Mouse (Mus musculus) heart, embryonic 10.5 days (tissue): ENCODE results near the gene Tank. TPM values are rescaled to one million over a fixed set of nuclear protein-coding genes. Genes with fewer than 3 reads are reported as not detected.

Source experiments
- DNase-seq: peaks from one replicate; pipeline ENCODE4 v3.0.0-alpha.2; 2017; ENCODE audit warnings: low spot score
- H3K27ac ChIP-seq: fragments of 300-500 bp; sonication (generic); 2 replicates; pipeline ENCODE4 v1.5.1; 2016; ENCODE audit warnings: mild to moderate bottlenecking
- H3K27me3 ChIP-seq: fragments of 300-500 bp; sonication (generic); 2 replicates; pipeline ENCODE4 v1.6.1; 2016; ENCODE audit warnings: mild to moderate bottlenecking; ENCODE audit not compliant: poor library complexity, insufficient read depth, severe bottlenecking
- H3K36me3 ChIP-seq: fragments of 300-500 bp; sonication (generic); 2 replicates; pipeline ENCODE4 v1.6.1; 2016; ENCODE audit warnings: mild to moderate bottlenecking, moderate library complexity
- H3K4me1 ChIP-seq: fragments of 300-500 bp; sonication (generic); 2 replicates; pipeline ENCODE4 v1.6.1; 2016; ENCODE audit warnings: mild to moderate bottlenecking
- H3K4me3 ChIP-seq: fragments of 300-500 bp; sonication (generic); 2 replicates; pipeline ENCODE4 v1.5.1; 2016; ENCODE audit warnings: mild to moderate bottlenecking, moderate library complexity
- H3K9me3 ChIP-seq: fragments of 300-500 bp; sonication (generic); 2 replicates; pipeline ENCODE4 v1.6.1; 2016; ENCODE audit warnings: mild to moderate bottlenecking, moderate library complexity
- WGBS: fragments of 180-500 bp; shearing (Covaris S2); methylation state at CpG from one replicate; pipeline ENCODE4 v1.1.7; 2016; 5-methylcytosine and 5-hydroxymethylcytosine counted together
- polyA plus RNA-seq: library from polyadenylated mRNA; unstranded; fragments of >200 nt; fragmentation: Nextera tagmentation; extraction: Ambion mirVana; gene quantifications from 2 replicates; pipeline ENCODE4 v1.2.1, GENCODE M21; 2016

Tank gene
- polyA plus RNA-seq, 1 experiment from 2014 or later, result 27.6 TPM

DNA sequence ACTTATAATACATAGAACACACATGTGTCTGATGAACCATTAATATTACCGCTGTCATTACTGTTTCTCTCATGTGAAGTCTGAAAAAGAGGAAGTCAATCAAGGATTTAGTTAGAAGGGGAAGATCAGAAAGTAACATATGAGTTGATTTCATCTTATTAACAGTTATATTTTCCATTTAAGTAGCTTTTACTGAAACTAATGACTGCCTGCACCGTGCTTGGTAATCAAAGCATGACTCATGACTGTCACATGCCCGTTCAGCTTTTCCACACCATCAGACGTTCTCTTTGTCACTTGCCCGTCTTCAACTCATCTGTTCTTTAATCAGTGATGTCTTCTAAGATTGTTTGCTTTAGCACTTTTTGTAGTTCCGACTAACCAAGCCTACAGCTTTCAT, 15.2 kb upstream of the Tank start:
- Histone ChIP-seq H3K27ac (no peak overlapping the region), H3K36me3 (no peaks in the 10 kb centered on the region), H3K4me1 (no peaks in the 10 kb centered on the region), H3K9me3 (no peaks in the 10 kb centered on the region), H3K4me3 (no peak overlapping the region), H3K27me3 (no peaks in the 10 kb centered on the region)
- no peak for DNase-seq
- 78% methylated on average over 6 of the region's 6 CpGs for WGBS

DNA sequence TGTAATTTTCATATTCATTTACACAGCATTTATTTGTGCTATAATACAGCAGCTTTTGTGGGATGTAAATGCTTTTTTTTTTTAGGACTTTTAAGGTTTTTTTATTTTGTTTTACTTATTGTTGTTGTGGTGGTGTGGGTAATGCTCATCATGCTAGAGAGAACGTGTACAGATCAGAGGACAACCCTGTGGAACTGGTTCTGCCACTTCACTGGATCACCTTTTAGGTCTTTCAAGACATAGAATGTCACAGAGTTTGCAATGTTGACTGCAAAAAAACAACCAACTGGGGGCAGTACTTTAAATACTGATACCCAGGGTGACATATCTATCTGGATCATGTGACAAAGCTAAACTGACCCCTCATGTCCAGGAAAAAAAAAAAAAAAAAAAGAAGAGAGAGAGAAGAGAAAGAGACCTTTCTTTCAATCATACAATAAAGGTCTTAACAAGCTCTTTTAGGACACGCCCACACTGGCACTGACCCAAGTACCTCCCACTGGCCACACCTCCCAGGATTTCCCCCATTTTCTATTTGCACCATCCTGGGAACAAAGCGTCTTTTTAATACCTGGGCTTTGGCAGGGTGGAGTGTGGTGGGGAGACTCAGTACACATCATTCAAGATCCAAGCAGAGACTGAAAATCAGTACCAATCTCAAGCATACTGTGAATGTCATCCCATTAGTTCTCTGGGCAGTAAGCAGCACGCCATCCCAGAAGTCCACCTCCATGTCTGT, 11.2 kb upstream of the Tank start:
- no peaks in the 10 kb centered on the region for H3K27me3 ChIP-seq
- no peak overlapping the region for H3K4me3 ChIP-seq
- no peaks in the 10 kb centered on the region for H3K9me3 ChIP-seq
- DNase-seq, result no peak
- H3K27ac ChIP-seq, result no peak overlapping the region
- 71% methylated on average over 4 of the region's 4 CpGs for WGBS
- no peaks in the 10 kb centered on the region for H3K36me3 ChIP-seq
- H3K4me1 ChIP-seq, result no peaks in the 10 kb centered on the region

DNA sequence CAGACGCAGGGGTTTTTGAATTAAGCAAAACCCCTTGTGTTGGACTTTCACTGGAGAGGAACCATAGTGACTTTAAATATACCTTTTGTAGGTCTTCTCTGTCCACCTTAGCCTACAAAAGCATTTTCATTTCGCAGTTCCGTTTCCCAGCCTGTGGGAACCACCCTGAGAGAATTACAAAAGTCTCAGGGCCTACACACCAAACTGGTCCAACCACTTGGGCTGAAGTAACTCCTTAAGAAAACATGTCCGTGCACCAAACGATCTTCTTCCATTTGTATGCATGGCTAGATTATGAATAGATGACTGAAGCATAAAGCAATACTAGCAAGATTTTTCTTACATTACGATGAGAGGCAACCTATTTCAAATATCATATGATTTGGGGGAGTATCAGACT, 9.2 kb upstream of the Tank start:
- Histone ChIP-seq H3K4me1 (no peaks in the 10 kb centered on the region), H3K27me3 (no peaks in the 10 kb centered on the region), H3K9me3 (no peaks in the 10 kb centered on the region), H3K36me3 (no peaks in the 10 kb centered on the region), H3K27ac (no peak overlapping the region), H3K4me3 (no peak overlapping the region)
- WGBS, result 90% methylated on average over 6 of the region's 6 CpGs
- no peak for DNase-seq

DNA sequence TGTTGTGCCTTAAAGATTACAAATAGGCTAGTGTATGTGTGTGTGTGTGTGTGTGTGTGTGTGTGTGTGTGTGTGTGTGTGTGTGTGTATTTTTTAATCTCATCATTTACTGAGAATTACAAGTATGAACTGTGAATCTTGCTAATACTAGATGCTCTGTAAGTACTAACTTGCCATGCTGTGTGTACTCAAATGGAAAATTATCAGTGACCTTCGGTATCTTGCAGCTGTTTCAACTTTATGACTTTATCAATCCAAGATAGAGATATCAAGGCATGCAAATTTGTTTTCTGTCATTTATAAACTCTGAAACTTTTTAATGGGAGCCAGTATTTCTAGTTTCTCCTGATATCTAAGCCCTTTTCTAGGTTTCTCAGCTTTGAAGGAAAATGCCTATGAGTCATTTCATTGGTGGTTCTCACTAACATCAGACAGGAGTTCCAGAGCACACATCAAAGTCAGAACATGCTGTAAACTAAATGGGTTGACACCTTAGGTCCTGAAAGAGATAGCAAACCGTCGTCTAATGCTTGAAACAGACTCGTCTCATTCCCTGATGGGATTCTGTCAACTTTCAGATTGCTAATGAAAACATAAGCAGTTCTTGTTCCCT, 6.9 kb upstream of the Tank start:
- Histone ChIP-seq H3K27me3 (no peaks in the 10 kb centered on the region), H3K36me3 (no peaks in the 10 kb centered on the region), H3K4me1 (no peaks in the 10 kb centered on the region), H3K4me3 (no peak overlapping the region), H3K27ac (no peak overlapping the region), H3K9me3 (no peaks in the 10 kb centered on the region)
- DNase-seq, result no peak
- 38% methylated on average over 4 of the region's 4 CpGs for WGBS

DNA sequence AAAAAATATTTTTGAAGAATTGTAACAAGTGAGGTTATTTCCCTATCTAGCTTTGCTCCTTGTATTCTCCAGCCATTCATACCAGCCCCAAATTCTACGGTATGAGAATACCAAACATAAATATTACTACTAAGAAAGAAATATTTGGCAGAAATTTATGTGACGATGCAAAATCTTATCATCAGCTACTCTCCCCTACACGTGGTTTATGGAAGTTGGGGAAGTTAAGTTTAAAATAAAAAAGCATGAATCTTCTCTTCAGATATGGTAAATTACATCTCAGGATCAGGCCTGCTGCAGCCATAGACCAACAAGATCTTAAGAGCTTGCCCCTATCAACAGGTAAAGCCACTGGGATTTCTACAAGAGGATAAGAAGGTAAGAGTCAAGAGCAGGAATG, 1.9 kb upstream of the Tank start:
- Histone ChIP-seq H3K27me3 (no peaks in the 10 kb centered on the region), H3K4me1 (no peaks in the 10 kb centered on the region), H3K4me3 (no peak overlapping the region), H3K9me3 (no peaks in the 10 kb centered on the region), H3K36me3 (no peaks in the 10 kb centered on the region), H3K27ac (no peak overlapping the region)
- DNase-seq, result no peak
- 83% methylated on average over 3 of the region's 3 CpGs for WGBS

DNA sequence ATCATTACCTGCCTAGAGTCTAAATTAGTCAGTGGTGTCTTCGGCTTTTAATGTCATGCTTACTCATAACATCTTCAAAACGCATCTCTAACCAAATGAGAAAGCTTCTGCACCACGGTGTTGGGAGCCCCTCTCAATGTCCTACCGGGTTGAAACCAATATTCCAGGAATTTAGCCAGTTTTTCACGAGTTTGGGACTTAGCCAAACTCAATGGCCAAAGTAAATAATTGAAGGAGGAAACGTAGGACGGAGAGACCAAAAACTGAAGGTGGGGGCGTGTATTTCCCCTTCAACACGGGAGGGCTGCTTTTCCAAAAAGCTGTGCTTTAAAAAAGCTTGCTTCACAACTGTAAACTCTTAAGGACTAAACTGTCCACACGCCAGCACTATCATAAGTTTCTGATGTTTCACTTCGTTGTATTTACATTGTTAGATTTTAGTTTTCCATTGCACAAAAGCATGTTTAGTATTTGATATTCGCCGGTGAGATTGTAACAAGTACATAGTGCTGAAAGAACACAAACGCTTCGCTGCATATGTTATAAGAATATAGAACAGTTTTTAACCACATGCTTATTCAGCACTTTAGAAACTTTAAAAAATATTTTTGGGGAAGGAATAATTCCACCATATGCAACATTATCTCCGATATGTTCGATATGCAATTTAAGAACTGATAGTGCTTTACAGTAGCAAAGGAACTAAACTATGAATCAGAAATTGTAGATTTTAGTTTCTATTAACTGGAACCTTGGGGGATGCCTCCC, 1.3 kb upstream of the Tank start:
- Histone ChIP-seq H3K36me3 (no peaks in the 10 kb centered on the region), H3K4me3 (no peak overlapping the region), H3K4me1 (no peaks in the 10 kb centered on the region), H3K9me3 (no peaks in the 10 kb centered on the region), H3K27me3 (no peaks in the 10 kb centered on the region), H3K27ac (no peak overlapping the region)
- WGBS, result 84% methylated on average over 17 of the region's 17 CpGs
- no peak for DNase-seq

DNA sequence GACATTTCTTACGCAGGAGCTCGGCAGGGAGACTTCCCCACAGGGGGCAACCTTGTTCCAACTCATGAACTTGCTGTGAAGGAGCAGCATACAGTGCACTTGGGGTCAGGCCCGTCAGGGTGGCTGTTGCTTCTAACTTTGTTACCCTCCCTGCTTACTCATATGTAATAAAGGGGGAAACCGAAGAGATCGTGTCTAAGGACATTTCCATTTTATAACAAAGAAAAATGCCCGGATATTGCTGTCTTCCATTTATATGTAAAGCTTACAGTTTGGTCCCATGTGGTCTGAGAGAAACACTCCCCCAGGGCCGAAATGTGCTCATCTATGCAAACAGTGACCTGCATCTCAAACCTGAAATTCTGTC, 706 bp upstream of the Tank start:
- no peak for DNase-seq
- no peak overlapping the region for H3K27ac ChIP-seq
- 66% methylated on average over 7 of the region's 7 CpGs for WGBS
- no peaks in the 10 kb centered on the region for H3K9me3 ChIP-seq
- H3K4me1 ChIP-seq, result no peaks in the 10 kb centered on the region
- no peaks in the 10 kb centered on the region for H3K36me3 ChIP-seq
- H3K4me3 ChIP-seq, result no peak overlapping the region
- no peaks in the 10 kb centered on the region for H3K27me3 ChIP-seq

DNA sequence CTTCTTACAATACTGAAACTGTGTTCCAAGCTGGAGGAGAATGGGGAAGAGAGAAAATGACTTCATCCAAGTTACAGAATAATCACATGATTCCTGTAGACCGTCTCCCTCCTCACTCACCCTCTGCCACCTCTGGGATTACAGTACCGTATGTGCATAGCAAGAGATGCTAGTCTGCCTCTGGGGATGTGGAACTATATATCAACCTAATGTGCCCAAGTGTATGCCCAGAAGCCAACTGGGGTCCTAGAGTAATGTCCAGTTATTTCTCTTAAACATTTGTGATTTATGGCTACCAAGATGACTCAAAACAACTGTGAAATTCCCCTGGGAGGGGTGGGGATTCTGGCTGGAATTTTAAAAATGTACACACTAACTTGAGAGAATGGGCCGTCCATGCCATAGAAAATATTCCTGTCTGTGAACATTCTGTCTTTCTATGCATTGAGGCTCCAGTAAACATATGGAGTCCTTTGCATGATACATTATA, 1.2 kb downstream of the Tank start:
- Histone ChIP-seq H3K4me3 (no peak overlapping the region), H3K9me3 (no peaks in the 10 kb centered on the region), H3K27me3 (no peaks in the 10 kb centered on the region), H3K36me3 (no peaks in the 10 kb centered on the region), H3K4me1 (no peaks in the 10 kb centered on the region), H3K27ac (no peak overlapping the region)
- no peak for DNase-seq
- WGBS, result 58% methylated on average over 3 of the region's 3 CpGs

DNA sequence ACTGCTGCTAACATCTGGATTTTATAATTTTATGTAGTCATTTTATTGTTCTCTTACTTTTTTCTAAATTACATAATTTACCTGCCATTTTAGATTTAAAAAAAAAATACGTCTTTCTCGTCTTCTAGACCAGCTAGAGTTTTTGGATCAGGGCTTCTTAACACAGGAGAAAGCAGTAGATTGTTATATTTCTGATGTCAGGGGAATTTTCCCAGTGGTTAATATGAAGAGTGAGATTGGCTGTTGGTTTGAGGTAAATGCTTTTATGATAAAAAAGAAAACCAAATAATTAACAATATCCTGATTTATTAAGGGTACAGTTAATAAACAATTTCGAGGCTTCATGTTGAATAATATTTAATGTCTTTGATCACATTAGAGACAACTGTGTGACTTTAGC, 1.7 kb downstream of the Tank start:
- H3K9me3 ChIP-seq, result no peaks in the 10 kb centered on the region
- no peaks in the 10 kb centered on the region for H3K4me1 ChIP-seq
- no peak overlapping the region for H3K27ac ChIP-seq
- no peak for DNase-seq
- H3K27me3 ChIP-seq, result no peaks in the 10 kb centered on the region
- 80% methylated on average over 3 of the region's 3 CpGs for WGBS
- no peak overlapping the region for H3K4me3 ChIP-seq
- no peaks in the 10 kb centered on the region for H3K36me3 ChIP-seq

DNA sequence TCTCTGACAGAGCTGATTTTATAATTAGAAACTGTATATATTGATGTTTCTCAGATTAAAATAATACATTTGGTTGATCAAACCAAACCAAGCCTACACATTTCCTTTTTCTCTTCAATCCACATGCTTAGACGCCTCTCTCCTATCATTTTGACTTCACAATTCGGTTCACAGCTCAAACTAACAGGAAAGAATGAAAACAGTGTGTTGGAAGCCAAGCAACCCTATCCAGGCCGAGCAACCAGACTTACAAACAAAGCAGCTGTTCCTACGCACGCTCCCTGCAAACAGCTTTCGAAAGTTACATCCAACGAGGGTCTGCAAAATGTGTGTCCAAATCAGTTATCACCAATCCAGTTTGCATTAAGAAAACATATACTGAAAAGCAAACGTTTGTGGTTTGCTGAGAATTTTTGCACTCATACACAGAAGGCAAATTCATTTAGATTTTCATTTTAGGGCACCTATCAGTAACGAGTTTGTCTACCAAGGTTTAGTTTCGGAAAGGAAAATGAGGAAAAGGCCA, 2.2 kb downstream of the Tank start:
- WGBS, result 69% methylated on average over 10 of the region's 10 CpGs
- Histone ChIP-seq H3K4me3 (no peak overlapping the region), H3K4me1 (no peaks in the 10 kb centered on the region), H3K27ac (no peak overlapping the region), H3K9me3 (no peaks in the 10 kb centered on the region), H3K36me3 (no peaks in the 10 kb centered on the region), H3K27me3 (no peaks in the 10 kb centered on the region)
- no peak for DNase-seq

DNA sequence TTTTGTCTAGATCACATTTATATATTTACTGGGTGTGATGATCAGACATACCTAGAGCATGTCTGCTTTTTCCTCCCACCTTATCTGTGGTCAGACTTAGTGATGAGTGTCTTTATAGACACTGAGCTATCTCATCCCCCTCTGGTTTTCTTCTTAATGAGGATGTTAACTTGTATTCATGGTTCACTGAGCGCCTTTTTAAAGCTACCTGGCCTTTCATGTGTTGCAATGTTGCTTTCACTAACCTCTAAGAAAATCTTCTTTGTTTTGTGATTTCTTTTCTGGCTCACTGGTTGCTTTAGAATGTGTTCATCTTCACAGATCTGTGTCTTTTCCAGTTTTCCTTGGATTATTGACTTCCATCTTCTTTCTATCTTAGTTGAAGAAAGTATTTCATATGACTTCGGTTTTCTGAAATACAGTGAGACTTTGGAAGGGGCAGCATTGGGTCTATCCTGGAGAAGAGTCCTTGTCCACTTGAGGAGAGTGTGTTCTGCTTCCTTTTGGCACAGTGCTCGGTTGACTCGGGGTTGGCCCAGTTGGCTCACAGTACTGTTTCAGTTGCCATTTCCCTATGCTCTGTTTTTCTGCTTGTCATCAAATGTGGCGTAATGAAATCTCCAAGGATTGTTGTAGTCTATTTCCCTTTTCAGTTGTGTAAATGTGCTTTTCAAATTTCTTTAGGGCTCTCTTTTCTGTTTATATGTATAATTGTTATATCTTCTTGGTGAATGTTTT, 4.4 kb downstream of the Tank start:
- H3K27ac ChIP-seq, result no peak overlapping the region
- H3K36me3 ChIP-seq, result no peaks in the 10 kb centered on the region
- DNase-seq, result no peak
- no peaks in the 10 kb centered on the region for H3K27me3 ChIP-seq
- no peak overlapping the region for H3K4me3 ChIP-seq
- WGBS, result 86% methylated on average over 5 of the region's 5 CpGs
- H3K9me3 ChIP-seq, result no peaks in the 10 kb centered on the region
- H3K4me1 ChIP-seq, result no peaks in the 10 kb centered on the region

DNA sequence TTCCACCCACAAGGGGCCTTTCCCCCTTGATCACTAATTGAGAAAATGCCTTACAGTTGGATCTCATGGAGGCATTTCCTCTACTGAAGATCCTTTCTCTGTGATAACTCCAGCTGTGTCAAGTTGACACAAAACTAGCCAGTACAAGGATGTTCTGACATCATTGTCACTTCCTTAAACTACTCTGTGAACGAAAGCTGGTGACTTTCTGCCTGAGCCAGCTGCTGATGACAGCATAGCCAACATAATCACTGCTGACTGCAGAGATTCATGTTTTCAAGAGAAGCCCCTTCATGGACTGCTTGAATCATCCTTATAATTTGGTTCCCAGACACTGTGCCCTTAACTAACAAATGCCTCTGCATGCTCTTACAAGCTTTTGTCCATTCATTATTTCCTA, 7.1 kb downstream of the Tank start:
- Histone ChIP-seq H3K36me3 (no peaks in the 10 kb centered on the region), H3K27me3 (no peaks in the 10 kb centered on the region), H3K4me1 (no peaks in the 10 kb centered on the region), H3K9me3 (no peaks in the 10 kb centered on the region), H3K4me3 (no peak overlapping the region), H3K27ac (no peak overlapping the region)
- DNase-seq, result no peak
- 44% methylated on average over 1 of the region's 1 CpGs for WGBS

DNA sequence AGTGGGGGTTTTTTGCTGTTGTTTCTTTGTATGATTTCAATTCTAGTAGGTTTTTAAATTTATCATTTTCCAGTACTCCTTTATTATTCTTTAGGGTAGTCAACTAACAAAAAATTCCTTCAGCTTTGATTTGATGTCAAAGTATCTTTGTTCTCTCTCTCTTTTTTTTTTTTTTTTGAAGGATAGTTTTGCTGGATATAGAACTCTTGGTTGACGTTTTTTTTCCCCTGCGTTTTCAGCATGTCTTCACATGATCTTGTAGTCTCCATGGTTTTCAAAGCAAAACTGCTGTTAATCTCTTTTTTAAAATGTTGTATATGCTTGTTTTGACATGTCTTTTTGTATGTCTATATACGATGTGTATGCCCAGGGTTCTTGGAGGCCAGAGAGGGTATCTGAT, 7.8 kb downstream of the Tank start:
- no peak for DNase-seq
- WGBS, result 90% methylated on average over 3 of the region's 3 CpGs
- no peaks in the 10 kb centered on the region for H3K4me1 ChIP-seq
- no peaks in the 10 kb centered on the region for H3K36me3 ChIP-seq
- H3K4me3 ChIP-seq, result no peak overlapping the region
- no peaks in the 10 kb centered on the region for H3K9me3 ChIP-seq
- H3K27ac ChIP-seq, result no peak overlapping the region
- H3K27me3 ChIP-seq, result no peaks in the 10 kb centered on the region
